Mouse (Mus musculus) testis, postnatal 14 days (tissue): ENCODE measurements around the gene Hoxd8.

Source experiments
- DNase-seq: peaks from one replicate; pipeline ENCODE4 v3.0.0; 2021; ENCODE audit warnings: low spot score

Gene Hoxd8

DNA sequence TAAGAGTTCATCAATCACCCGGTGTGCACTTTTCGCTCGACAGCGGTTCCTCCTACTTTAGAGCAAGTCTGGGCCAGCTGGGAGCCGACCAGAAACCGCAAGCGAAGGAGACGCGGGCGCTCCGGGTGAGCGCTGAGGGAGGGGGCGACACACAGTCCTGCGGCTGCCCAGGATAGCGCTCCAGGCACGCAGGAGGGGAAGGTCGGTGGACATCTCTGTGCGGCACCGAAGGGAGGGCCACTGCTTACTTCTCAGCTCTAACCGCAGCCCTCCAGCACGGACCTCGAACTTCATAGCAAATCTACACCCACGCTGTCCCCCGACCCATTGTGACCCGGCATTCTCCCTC lies 48.7 kb downstream of the Hoxd8 start:
- no peak for DNase-seq

DNA sequence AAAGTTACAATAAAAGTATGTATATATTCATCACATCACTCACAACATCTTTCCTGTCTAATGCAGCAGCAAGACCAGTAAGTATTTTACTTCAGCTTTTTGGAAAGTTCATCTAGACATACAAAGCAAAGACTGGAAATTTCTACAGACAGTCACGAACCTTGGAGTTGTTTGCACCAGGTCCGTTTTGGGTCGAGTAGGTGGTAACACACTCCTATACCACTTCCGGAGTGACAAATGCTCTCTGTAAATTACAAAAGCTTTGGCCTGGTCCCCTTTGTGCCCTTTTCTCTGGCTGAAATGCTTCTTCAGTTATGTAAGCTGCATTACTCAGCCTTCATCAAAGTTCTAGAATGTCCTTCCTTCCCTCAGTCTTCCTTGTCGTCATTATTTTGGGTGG lies 49.3 kb downstream of the Hoxd8 start:
- DNase-seq, result no peak
